Mouse (Mus musculus) left cerebral cortex, adult 18-20 months (tissue): Measurements from ENCODE around the gene Enox1. TPM values are rescaled to one million over a fixed set of nuclear protein-coding genes. Genes with fewer than 3 reads are reported as not detected.
A peak's percentile ranks its signal among the peaks of the same experiment; 100 is the strongest.

Experiments used
- DNase-seq, 2 experiments: peaks; one replicate each; pipeline ENCODE4 v3.0.0; 2021 to 2022; ENCODE audit warnings: low spot score in 2 of 2, mixed read lengths in 1 of 2
- total RNA-seq, 2 experiments: library from RNA; stranded (reverse); gene quantifications; 2 replicates each; pipeline ENCODE4 v1.2.3; 2021

Enox1 gene
- total RNA-seq, 2 experiments from 2014 or later, result 43.8 to 44.9 TPM

DNA sequence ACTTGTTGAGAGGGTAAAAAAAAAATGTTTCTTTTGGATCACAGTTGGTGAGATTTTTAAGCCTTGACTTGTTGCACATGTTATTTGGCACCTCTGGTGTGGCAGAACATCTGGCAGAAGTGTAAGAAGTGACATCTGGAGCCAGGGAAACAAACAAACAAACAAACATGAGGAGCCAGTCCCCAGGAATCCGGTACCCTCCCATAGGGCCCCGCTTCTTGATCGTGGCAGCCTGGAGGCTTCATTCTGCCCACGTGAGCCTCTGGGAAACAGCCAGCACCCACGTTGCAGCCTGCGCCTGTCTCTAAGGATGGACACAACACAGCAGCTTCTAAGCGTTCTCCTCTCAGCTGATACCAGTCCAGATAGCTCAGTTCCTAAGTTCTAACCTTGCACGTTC is 211.8 kb downstream of the Enox1 start:
- peak; percentile 24 to 29 for DNase-seq

- no peak for DNase-seq
Measured at GRCm38 (mm10) chr14:77369070-77369469, 212.5 kb downstream of the Enox1 start.

DNA sequence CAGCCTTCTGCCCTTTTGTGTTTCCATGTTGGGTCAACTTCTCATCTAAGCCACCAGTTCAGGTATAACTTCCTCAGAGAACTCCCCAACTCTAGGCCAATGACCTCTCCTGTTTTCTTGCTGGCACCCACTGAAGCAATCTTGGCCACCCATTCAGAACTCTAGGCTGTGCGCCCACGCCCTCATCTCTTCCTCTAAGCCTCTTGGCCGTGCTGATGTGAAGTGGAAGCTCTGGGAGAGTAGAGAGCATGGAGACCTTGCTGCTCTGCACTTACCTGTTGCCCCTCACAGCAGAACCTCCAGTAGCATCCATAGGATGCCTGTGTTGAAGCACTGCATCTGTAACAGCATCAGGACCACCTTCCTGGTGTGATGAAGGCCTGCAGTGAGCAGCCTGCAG is 214.0 kb downstream of the Enox1 start:
- DNase-seq, result no peak

DNA sequence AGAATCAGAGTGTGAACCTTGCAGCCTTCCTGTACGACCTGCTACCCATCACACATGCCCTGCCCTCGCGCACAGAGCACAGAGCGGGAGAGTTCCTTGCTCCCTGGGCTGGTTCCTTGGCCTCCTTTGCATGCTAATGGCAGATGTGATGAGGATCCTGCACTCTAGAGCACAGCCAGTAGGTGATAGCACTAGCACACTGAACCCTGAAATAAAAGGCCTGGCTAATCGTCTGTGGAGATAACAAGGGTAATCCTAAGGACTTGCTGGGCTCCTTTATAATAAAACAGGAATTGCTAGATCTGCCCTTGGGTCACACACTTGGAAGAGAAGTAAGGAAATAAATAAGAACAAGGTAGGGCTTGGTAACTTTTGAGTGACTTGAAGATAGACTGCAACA is 215.4 kb downstream of the Enox1 start:
- no peak for DNase-seq

- DNase-seq, result no peak
Measured at GRCm38 (mm10) chr14:77373119-77373518, 216.6 kb downstream of the Enox1 start.

GRCm38 (mm10) chr14:77375054-77375453 is 218.5 kb downstream of the Enox1 start:
- DNase-seq, result no peak

- peak; percentile 40 to 57 for DNase-seq
Measured at GRCm38 (mm10) chr14:77375618-77376017, 219.1 kb downstream of the Enox1 start.

- no peak for DNase-seq
Measured at GRCm38 (mm10) chr14:77376731-77377130, 220.2 kb downstream of the Enox1 start.

DNA sequence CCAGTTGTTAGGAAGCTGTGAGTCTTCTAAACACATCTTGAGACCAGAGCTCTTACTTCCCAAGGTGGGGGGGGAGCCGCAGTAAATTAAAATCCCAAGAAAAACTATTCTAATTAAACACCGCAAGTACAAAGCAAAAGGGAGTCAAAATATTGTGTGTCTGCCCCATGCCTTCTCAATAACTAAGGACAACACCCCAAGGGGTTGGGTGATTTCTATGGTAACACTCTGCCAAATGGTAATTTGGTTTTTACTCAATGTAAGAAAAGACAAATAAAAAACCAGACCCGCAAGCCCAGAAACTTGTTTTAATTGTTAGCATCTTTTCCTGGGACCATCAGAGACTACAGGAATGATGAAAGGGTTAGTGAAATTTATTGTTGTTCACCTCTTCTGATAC is 220.9 kb downstream of the Enox1 start:
- no peak for DNase-seq

DNA sequence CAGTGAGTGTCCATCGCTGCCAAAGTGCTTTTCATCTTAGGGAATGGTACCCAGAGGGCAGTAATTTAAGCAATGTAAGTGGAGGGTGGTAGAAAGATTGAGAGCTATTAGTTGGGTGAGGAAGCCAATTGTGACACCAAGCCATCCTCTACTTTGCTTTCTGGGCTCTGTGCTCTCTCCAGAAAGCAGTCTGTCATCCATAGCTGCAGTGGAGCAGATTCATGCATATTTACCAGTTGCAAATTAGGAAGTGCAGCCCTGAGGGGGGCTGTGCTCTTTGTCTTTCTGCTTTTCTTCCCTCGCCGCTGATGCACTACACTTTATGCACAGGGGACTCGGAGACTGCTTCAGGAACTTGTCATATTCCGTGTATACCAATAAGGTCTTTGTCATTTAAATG is 221.3 kb downstream of the Enox1 start:
- no peak for DNase-seq

- no peak for DNase-seq
Measured at GRCm38 (mm10) chr14:77381532-77381931, 225.0 kb downstream of the Enox1 start.

GRCm38 (mm10) chr14:77385621-77386020 is 229.1 kb downstream of the Enox1 start:
- no peak for DNase-seq

DNA sequence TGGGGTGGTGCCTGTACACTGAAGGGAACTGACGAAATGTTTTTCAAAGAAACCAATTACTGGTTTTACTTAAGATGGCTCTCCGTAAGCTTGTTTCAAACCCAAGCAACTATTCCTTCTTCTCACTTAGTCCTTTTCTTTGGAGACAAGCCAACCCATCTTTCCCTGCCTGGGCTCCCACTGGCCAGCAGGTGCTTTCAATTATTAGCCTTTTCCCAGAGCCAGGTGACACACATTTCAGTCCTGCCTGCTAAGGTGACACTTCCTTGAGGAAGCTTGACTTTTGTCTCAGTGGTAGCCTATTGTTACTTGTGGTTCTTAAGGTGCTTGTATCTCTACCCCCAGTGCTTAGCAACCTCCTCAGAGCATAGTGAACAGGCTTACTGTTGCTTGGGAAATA is 231.3 kb downstream of the Enox1 start:
- DNase-seq, result no peak

DNA sequence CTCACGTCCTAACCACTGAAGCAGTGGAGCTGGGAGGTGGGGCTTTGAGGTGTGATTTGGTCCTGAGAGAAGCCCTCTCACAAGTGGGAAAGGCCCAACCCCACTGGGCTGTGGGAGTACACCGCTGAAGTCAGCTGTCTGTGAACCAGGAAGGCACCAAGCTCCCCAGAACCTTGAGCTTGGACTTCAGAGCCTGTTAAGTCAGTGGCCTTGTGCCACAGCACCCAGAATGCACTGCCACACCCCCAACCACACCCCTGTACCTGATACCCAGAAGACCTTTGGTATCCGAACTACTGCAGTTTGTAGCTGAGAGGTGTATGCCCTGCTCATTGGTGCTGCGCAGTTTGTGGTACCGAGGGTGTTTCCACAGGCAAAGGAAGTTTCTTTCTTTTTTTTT is 232.7 kb downstream of the Enox1 start:
- DNase-seq, result no peak

DNA sequence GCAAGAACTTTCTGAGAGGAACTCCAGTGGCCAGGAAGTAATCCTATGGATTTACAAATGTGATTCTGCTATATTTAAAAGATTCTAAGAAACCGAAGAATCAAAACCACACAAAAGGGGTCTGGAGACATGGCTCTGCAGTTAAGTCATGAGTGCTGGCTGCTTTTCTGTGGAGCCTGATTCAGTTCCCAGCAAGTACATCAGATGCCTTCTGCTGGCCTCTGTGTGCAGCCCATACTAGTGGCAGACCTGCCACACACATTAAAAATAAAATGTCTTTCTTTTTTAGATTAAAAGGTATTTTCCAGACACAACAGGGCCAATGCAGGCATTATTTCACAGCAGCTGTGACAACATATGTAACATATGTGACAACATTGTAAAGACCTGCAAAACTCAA is 235.9 kb downstream of the Enox1 start:
- DNase-seq, result no peak

GRCm38 (mm10) chr14:77406241-77407114 is 249.9 kb downstream of the Enox1 start:
- no peak for DNase-seq

GRCm38 (mm10) chr14:77409271-77409940 is 252.8 kb downstream of the Enox1 start:
- peak in 1 of 2 experiments; percentile 37 for DNase-seq

GRCm38 (mm10) chr14:77410354-77410753 is 253.8 kb downstream of the Enox1 start:
- DNase-seq, result peak; percentile 36 to 38

GRCm38 (mm10) chr14:77413106-77413505 is 256.5 kb downstream of the Enox1 start:
- DNase-seq, result no peak

DNA sequence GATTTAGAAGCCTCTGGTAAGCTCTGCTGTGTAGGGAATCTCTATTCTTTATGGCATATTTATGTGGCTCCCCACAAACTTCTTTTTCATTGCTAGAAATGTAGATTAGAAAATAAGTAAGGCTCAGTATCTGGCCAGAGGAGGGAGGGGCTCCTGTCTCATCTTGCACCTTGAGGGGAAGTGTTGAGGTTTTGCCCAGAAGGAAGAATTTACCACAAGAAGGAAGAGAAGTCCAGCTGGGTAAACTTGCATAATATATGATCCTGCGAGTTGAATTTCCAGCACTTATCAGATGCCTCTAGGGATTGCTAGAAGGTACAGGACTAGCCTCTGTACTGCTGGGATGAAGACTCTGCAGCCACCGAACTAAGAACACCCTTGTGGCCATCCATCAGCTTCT is 259.8 kb downstream of the Enox1 start:
- DNase-seq, result no peak

GRCm38 (mm10) chr14:77421031-77421430 is 264.5 kb downstream of the Enox1 start:
- no peak for DNase-seq

DNA sequence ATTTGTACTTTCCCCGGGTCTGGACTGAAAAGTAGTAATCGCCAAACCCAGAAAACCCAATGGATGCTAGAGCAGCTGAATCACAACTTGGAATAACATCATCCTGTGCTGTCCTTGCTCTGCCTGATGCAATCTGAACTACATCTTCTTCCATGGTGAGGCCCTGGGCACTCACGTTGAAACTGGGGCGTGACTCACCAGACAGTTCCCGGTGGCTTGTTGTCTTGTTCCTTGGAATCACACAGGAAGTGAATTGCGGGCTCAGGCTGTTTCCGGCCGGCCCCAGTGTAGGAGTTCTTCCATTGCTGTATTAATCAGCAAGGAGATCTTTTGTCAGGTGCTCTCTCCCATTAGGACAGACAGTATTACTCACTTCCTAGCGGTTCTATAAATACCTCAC is 266.6 kb downstream of the Enox1 start:
- DNase-seq, result no peak

- no peak for DNase-seq
Measured at GRCm38 (mm10) chr14:77439426-77439825, 282.9 kb downstream of the Enox1 start.
